Mouse (Mus musculus) small intestine, adult 10 weeks (tissue): Measurements from ENCODE around the gene Man1a. TPM values are rescaled to one million over a fixed set of nuclear protein-coding genes. Genes with fewer than 3 reads are reported as not detected.

Source experiments
- polyA plus RNA-seq: library from polyadenylated mRNA; stranded (reverse); fragments of 350-450 nt; fragmentation: Illumina TruSeq; extraction: RNeasy Lipid Tissue Mini Kit (QIAGEN cat#74804); gene quantifications from one replicate; pipeline ENCODE4 v1.2.3, GENCODE M21; 2014; ENCODE audit warnings: low replicate concordance

Gene Man1a
- 181 TPM for polyA plus RNA-seq

DNA sequence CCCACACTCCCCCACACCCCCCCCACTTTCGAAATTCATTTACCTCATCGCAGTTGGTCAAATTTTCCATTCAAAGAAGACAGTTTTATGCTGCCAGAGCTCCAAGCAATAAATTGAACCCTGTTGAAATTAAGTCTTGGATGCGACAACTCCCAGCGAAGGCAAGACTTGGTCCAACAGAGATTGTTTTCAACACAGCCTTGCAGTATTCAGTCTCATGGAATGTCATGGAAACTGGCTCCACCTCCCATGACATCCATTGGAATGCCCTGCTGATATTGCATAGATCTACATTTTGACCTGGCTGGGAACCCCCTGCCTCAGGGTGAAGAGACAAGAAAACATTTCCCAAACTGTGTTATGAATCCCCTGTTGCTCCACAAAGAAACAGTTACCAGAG is at the start of gene Man1a:
Gene Man1a (minus strand): TSS at position 190 of the 400 bp plus-strand sequence.

